ENCODE assay signal across 31 mouse cellular contexts in the genomic region with DNA sequence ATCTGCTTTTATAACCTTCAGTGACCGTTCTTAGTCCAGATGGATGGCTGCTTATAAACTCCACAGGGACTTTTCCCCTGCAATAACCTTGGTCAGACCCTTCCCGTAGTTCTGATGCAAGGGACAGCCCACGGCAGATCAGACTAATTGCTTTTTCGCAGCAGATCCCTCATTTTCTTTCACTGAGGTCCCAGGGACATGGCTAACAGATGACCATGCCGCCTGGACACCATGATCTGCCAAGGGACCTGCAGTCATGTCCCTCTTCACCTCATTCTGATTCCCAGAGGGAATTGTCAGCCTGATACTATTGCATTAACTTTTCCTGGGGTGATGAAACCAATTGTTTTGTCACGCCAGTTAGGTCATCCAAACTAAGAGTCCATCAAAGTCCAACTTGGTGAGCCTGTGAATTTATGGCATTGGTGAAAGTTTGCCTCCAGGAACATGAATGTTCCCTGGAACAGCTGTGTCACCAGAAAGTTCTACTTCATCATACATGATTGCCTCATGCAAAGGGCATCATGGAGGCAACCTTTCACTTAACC.
A peak's percentile ranks its signal among the peaks of the same experiment; 100 is the strongest.
DNase-seq lines count a peak whose midpoint lies in the region; ATAC-seq and TF ChIP-seq lines count a peak whose summit lies in the region.
"Had no signal": no experiment of that assay in that cellular context is flagged by ENCODE, and none has a peak within 500 bp of the region (broad histone marks: within the 10 kb centered on the region; RNA-seq: fewer than 3 reads in every experiment).

No protein-coding gene starts in this region.

- ATAC-seq in liver, postnatal 0 days: peak; percentile 82
- ATAC-seq: forebrain, embryonic 15.5 days; hindbrain, postnatal 0 days; intestine, embryonic 16.5 days; midbrain, embryonic 15.5 days; Patski had no signal

- H3K27ac ChIP-seq in liver, postnatal 0 days (ENCODE audit: low read depth): no peak overlapping the region
- no peak overlapping the region for H3K27ac ChIP-seq in left cerebral cortex, adult 2 months
- H3K27ac ChIP-seq: embryonic facial prominence, embryonic 13.5 days; forebrain, embryonic 10.5 days; forebrain, embryonic 15.5 days; hindbrain, embryonic 12.5 days; hindbrain, postnatal 0 days; limb, embryonic 12.5 days; liver, embryonic 13.5 days; midbrain, embryonic 10.5 days; midbrain, embryonic 15.5 days had no signal

- WGBS in liver, postnatal 0 days (ENCODE audit: insufficient replicate concordance): 65% methylated on average over 6 of the region's 6 CpGs

- no peak for TF ChIP-seq EP300 in liver, postnatal 0 days (IDR thresholded peaks at IDR 0.05; ENCODE audit: low read depth)

- no peak overlapping the region for H3K4me2 ChIP-seq in liver, postnatal 0 days (ENCODE audit: low read depth, low read length)
- H3K4me2 ChIP-seq: embryonic facial prominence, embryonic 13.5 days; forebrain, embryonic 15.5 days; heart, embryonic 11.5 days; hindbrain, embryonic 12.5 days; limb, embryonic 12.5 days; liver, embryonic 13.5 days; lung, embryonic 14.5 days; midbrain, embryonic 15.5 days had no signal

- H3K9me3 ChIP-seq in liver, postnatal 0 days (ENCODE audit: low read length): no peaks in the 10 kb centered on the region
- H3K9me3 ChIP-seq: embryonic facial prominence, embryonic 13.5 days; forebrain, embryonic 10.5 days; forebrain, embryonic 15.5 days; hindbrain, embryonic 12.5 days; limb, embryonic 12.5 days; liver, embryonic 13.5 days; midbrain, embryonic 10.5 days; midbrain, embryonic 15.5 days had no signal

- no peak overlapping the region for H3K9ac ChIP-seq in liver, postnatal 0 days (replicated peaks)
- H3K9ac ChIP-seq: embryonic facial prominence, embryonic 13.5 days; forebrain, embryonic 15.5 days; hindbrain, embryonic 12.5 days; limb, embryonic 12.5 days; liver, embryonic 13.5 days; lung, embryonic 14.5 days; midbrain, embryonic 15.5 days had no signal

- no peaks in the 10 kb centered on the region for H3K27me3 ChIP-seq in liver, postnatal 0 days (ENCODE audit: insufficient read depth, low read length)
- H3K27me3 ChIP-seq: embryonic facial prominence, embryonic 13.5 days; forebrain, embryonic 15.5 days; hindbrain, embryonic 12.5 days; limb, embryonic 12.5 days; liver, embryonic 13.5 days; midbrain, embryonic 15.5 days; Patski had no signal

- no peaks in the 10 kb centered on the region for H3K4me1 ChIP-seq in liver, postnatal 0 days (ENCODE audit: insufficient read depth)
- H3K4me1 ChIP-seq: embryonic facial prominence, embryonic 13.5 days; forebrain, embryonic 15.5 days; limb, embryonic 12.5 days; liver, embryonic 13.5 days; midbrain, embryonic 10.5 days; midbrain, embryonic 15.5 days had no signal

- intact Hi-C loops in left cerebral cortex, adult 2 months (cut with DNase I): no loop called here

- H3K4me3 ChIP-seq in liver, postnatal 0 days (ENCODE audit: low read depth, low read length): no peak overlapping the region
- H3K4me3 ChIP-seq in left cerebral cortex, adult 2 months: no peak overlapping the region
- H3K4me3 ChIP-seq: embryonic facial prominence, embryonic 13.5 days; forebrain, embryonic 10.5 days; forebrain, embryonic 15.5 days; hindbrain, embryonic 12.5 days; limb, embryonic 12.5 days; liver, embryonic 13.5 days; midbrain, embryonic 10.5 days; midbrain, embryonic 15.5 days had no signal

- TF ChIP-seq CTCF in liver, postnatal 0 days (IDR thresholded peaks at IDR 0.05; ENCODE audit: low read depth): no peak
- TF ChIP-seq CTCF in left cerebral cortex, adult 2 months (IDR thresholded peaks at IDR 0.05): no peak

- H3K36me3 ChIP-seq in liver, postnatal 0 days (replicated peaks; ENCODE audit: insufficient read depth, low read length): no peaks in the 10 kb centered on the region
- H3K36me3 ChIP-seq: embryonic facial prominence, embryonic 13.5 days; forebrain, embryonic 10.5 days; forebrain, embryonic 15.5 days; hindbrain, embryonic 12.5 days; limb, embryonic 12.5 days; liver, embryonic 13.5 days; midbrain, embryonic 10.5 days; midbrain, embryonic 15.5 days had no signal

- DNase-seq in adrenal gland, postnatal 14 days: peak; percentile 5
- DNase-seq in adrenal gland, adult 8-10 months: no peak
- peak; percentile 13 for DNase-seq in liver, postnatal 0 days
- no peak for DNase-seq in liver
- DNase-seq in cerebellum, adult 9-11 months: peak; percentile 42
- no peak for DNase-seq in kidney, postnatal 14 days
- no peak for DNase-seq in layer of hippocampus, postnatal 25 days (ENCODE audit: extremely low spot score in 1 of 2, low spot score in 1 of 2)
- no peak for DNase-seq in left cerebral cortex, adult 2 months (ENCODE audit: extremely low spot score in 1 of 2, low spot score in 2 of 2)
- DNase-seq: gastrocnemius, postnatal 25 days; heart, adult 11 months; heart, postnatal 36 days; kidney, adult 8-10 months; kidney, postnatal 10 days; layer of hippocampus, adult 9-11 months; liver, embryonic 13.5 days; lung, embryonic 14.5 days; lung, postnatal 14 days; right cerebral cortex, adult 18-20 months; spleen, adult 18-20 months; thymus, postnatal 14 days had no signal

Comparison
In these comparisons a context has a peak if more than half of its experiments do, and no peak if none do; other contexts are left out.
1. DNase-seq: peak in adrenal gland, postnatal 14 days (single experiment), liver, postnatal 0 days (single experiment) and cerebellum, adult 9-11 months (single experiment); none in adrenal gland, adult 8-10 months (single experiment), liver (single experiment), kidney, postnatal 14 days (single experiment), layer of hippocampus, postnatal 25 days (0 of 2) and left cerebral cortex, adult 2 months (0 of 2).